Mouse (Mus musculus) layer of hippocampus, adult 18-20 months (tissue): ENCODE measurements around the gene Hoxd4. TPM values are rescaled to one million over a fixed set of nuclear protein-coding genes. Genes with fewer than 3 reads are reported as not detected.

Experiments
- DNase-seq, 2 experiments: peaks; one replicate each; pipeline ENCODE4 v3.0.0; 2022; ENCODE audit warnings: low spot score in 2 of 2
- total RNA-seq, 2 experiments: library from RNA; stranded (reverse); gene quantifications; 2 replicates each; pipeline ENCODE4 v1.2.3; 2021

Gene Hoxd4
- total RNA-seq, 2 experiments from 2014 or later: not detected

GRCm38 (mm10) chr2:74678891-74679595, 32.7 kb upstream of the Hoxd4 start, which contains the start of gene Hoxd11:
Gene Hoxd11, plus strand, starts transcription at chr2:74679557.
- DNase-seq: no peak

- DNase-seq: no peak
These were observed 32.1 kb upstream of the Hoxd4 start for GRCm38 (mm10) chr2:74679596-74679971.

- DNase-seq: no peak
These were observed 31.7 kb upstream of the Hoxd4 start for GRCm38 (mm10) chr2:74679980-74680379.

GRCm38 (mm10) chr2:74680561-74681398, 30.9 kb upstream of the Hoxd4 start:
- DNase-seq: no peak

DNA sequence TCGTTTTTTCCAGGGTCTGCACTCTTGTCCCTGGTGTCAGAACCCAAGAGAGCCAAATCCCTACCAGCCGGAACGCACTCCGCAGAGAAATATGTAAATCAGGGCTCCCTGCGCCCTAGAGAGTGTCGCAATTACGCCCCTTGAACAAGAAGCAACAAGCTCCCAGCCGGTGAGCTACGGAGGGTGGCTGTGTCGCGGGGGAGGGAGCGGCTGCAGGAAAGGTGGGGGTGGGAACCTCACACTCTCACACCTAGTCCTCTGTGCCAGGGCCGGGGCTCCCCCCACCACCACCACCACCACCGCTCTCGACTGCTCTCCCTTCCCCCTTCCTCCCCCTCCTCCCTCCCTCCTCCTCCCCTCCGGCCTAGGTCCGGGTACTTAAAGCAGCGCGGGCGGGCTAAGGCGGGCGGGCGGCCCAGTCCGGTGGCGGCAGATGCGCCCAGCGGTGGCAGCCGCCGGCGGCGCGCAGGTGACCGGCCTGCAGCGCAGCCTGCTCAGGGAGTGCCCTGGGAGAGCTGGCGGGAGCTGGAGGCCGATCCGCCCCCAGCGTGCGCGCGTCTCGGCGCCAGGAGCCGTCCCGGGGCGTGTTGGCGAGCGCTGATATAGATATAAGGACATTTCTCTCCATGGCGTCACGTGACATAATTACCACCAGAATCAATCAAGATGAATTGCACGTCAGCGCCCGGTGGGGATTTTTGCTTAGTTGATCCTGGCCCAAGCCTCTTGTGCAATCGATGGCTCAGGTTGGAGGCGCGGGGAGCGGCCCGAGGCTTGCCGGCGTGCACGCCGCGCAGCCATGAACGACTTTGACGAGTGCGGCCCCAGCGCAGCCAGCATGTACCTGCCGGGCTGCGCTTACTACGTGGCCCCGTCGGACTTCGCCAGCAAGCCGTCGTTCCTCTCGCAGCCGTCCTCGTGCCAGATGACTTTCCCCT, 29.9 kb upstream of the Hoxd4 start:
- no peak for DNase-seq

- DNase-seq: no peak
These were observed 28.9 kb upstream of the Hoxd4 start for GRCm38 (mm10) chr2:74682796-74683195.

GRCm38 (mm10) chr2:74683471-74683951, 28.2 kb upstream of the Hoxd4 start:
- DNase-seq: no peak

- no peak for DNase-seq
These were observed 27.6 kb upstream of the Hoxd4 start for GRCm38 (mm10) chr2:74684106-74684505.

GRCm38 (mm10) chr2:74685059-74685603, 26.6 kb upstream of the Hoxd4 start:
- DNase-seq: no peak

DNA sequence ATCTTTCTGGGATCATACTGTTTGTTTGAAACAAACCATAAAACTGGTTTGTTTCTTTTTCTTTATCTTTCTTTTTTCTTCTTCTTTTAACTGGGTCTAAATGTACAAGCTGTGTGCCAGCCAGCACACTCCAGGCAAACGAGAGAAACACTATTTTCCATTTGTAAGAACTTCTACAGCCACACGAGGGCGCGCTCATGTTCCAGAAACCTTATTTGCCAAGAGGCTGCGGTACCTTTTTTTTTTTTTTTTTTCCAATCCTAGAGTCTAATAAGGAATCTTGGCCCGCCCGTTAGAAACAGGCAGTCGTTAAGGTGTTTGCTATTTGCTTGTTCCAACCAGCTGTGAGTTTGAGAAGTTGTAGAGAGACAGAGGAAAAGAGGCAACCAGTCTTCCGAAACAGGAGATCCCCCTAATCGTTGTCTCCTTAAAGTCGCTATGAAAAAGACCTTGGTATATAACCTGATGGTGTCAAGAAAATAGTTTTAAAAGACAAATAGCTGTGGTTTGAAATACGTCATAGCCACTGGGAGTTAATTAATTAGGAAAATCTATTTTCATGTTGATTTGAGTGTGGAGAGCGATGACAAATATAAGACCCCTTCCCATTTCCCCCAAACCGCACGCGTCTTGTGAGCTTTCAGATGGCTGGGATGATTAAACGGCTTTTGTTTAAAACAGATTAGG, 25.3 kb upstream of the Hoxd4 start:
- peak in 1 of 2 experiments; percentile 73 for DNase-seq

GRCm38 (mm10) chr2:74686988-74687697, 24.6 kb upstream of the Hoxd4 start:
- DNase-seq: no peak

DNA sequence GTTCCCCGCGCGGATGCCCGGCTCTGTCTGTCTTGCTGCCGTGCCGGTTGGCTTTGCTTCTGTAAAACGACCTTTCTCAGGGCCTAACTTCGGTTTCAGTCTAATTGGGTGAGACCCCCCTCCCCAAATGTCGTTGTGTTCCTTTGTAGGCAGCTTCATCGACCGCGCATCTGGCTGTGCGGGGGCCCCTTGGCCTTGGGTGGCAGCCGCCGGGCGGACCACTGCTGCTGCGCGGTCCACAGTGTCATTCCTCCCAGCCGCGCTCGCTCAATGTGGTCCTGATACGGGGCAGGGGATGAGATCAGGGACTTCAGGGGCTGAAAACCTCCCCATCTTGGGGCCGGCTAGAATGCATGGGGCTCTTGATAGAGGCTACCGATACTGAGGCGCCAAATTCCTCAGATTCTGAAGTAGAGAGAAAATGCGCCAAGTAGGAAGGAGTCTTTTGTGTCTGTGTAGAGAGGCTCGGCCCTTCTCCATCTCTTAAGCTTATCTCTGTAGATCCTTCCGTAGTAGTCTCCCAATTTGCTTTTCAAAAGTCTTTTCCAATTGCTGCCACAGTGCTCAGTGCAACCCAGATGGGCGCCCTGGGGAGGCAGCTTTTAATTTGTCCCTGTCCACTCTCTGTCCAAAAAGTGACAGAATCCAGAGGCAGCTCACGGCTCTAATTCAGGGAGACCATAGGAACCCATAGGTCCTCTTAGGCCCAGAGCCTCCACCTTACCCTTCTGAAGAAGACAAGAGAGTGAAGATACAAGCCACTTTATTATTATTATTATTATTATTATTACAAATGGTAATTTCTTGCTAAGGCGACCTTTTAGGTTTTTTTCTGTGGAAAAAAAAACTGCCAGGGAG, 23.8 kb upstream of the Hoxd4 start:
- no peak for DNase-seq

DNA sequence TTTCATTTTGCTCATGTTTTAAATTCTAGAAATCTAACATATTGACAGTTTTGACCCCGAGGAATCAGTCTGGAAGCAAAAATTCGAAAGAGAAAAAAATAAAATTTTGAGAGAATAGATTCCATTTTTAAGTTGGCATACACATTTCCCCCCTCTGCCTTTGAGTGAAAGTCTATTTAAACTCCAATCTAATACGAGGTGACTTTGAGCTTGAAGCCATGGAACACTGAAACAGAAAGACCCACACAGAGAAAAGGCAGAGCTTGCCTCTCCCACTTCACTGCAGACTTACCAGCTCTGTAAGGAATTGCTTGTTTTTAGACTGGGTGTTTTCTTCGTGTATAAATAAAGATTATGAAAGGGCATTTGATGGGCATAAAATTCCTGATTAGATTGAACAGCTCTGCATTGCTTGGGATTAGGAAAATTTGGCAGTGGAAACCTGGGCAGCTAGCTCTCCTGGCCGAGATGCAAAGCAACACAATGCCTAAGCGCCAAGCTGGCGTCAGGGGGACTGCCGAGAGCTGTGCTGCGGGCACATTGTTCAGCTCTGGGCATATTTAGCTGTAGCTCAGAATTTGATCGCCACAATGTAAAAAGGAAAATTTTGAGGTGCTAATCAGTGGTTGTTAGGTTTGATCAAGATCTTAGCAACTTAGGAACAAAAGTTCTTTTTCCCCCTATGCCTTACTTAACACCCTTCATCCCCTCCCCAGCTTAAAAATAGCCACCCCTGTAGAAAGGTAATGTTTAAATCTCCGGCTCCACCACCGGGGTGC, 22.7 kb upstream of the Hoxd4 start:
- no peak for DNase-seq

DNA sequence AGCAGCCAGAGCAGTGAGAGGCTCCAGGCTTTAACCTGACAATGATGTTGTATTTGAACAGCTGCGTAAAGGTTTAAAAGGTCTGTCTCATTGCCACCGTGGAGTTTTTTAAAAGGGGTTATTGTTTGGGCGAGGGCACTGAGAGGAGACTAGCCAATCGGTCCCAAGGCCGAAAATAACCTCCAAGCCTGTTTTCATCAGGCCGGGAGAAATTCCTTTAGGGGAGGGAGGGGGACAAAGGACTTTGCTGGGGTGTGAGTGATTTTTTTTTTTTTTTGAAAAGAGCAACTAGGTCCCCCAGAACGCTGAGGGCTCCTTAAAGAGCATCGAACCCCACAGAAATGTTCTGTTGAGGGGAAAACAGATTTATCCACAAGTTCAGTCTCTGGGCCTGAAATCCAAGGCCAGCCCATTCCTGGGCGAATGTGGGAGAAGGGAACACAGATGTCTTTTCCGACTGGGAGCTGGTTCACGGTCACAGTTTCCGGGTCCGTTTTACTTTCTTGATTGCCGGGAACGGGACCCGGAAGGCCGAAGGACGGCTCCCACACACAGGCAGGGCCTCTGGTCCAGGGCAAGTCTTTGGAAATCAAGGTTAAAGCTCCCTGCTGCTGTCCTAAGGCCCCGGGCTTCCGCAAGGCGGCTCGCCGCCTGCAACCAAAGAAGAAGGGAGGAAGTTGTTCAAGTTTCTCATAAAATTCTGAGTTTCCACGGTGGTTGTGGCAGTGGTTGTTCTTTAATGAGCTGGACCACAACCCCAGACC, 22.0 kb upstream of the Hoxd4 start:
- no peak for DNase-seq

GRCm38 (mm10) chr2:74690338-74690716, 21.4 kb upstream of the Hoxd4 start:
- no peak for DNase-seq

- no peak for DNase-seq
These were observed 20.4 kb upstream of the Hoxd4 start, which contains the start of gene Hoxd10 for GRCm38 (mm10) chr2:74691022-74691951. Gene Hoxd10, plus strand, starts transcription at chr2:74691924.
